Mouse (Mus musculus) lung, embryonic 14.5 days (tissue): Measurements from ENCODE around the gene Sh2b2. TPM values are rescaled to one million over a fixed set of nuclear protein-coding genes. Genes with fewer than 3 reads are reported as not detected.

Source experiments
- ATAC-seq: fragments of 200-750 bp; cut with Nextera tagmentation; 2 replicates; pipeline ENCODE4 v1.8.0; 2017; ENCODE audit warnings: mild to moderate bottlenecking, moderate TSS enrichment, moderate library complexity; ENCODE audit not compliant: insufficient read depth
- DNase-seq: peaks from one replicate; pipeline ENCODE4 v3.0.0-alpha.2; 2015
- H3K27ac ChIP-seq: fragments of 300-500 bp; sonication (generic); 2 replicates; pipeline ENCODE4 v1.5.1; 2014; ENCODE audit warnings: low read depth, mild to moderate bottlenecking, moderate library complexity
- H3K27me3 ChIP-seq: fragments of 300-500 bp; sonication (generic); 2 replicates; pipeline ENCODE4 v1.6.1; 2014; ENCODE audit warnings: low read length, control low read depth; ENCODE audit not compliant: insufficient read depth
- H3K36me3 ChIP-seq: fragments of 300-500 bp; sonication (generic); 2 replicates; pipeline ENCODE4 v1.6.1; 2014; ENCODE audit warnings: control low read depth; ENCODE audit not compliant: insufficient read depth
- H3K4me1 ChIP-seq: fragments of 300-500 bp; sonication (generic); 2 replicates; pipeline ENCODE4 v1.6.1; 2014; ENCODE audit warnings: antibody characterized with exemption, control low read depth; ENCODE audit not compliant: insufficient read depth
- H3K4me2 ChIP-seq: fragments of 300-500 bp; sonication (generic); 2 replicates; pipeline ENCODE4 v1.6.1; 2014; ENCODE audit warnings: mild to moderate bottlenecking
- H3K4me3 ChIP-seq: fragments of 300-500 bp; sonication (generic); 2 replicates; pipeline ENCODE4 v1.5.1; 2014; ENCODE audit warnings: low read depth, low read length
- H3K9ac ChIP-seq: fragments of 300-500 bp; sonication (generic); 2 replicates; pipeline ENCODE4 v1.6.1; 2014
- H3K9me3 ChIP-seq: fragments of 300-500 bp; sonication (generic); 2 replicates; pipeline ENCODE4 v1.6.1; 2016; ENCODE audit warnings: low read depth, low read length, control low read depth
- CTCF ChIP-seq: IDR thresholded peaks from 2 replicates; pipeline ENCODE4 v1.5.1; 2016; ENCODE audit warnings: antibody characterized with exemption, low read depth
- WGBS: fragments of 180-500 bp; shearing (Covaris S2); extraction: QIAGEN DNeasy Blood & Tissue Kit; methylation state at CpG from one replicate; pipeline ENCODE4 v1.1.7; 2014; 5-methylcytosine and 5-hydroxymethylcytosine counted together
- polyA plus RNA-seq: library from polyadenylated mRNA; unstranded; fragments of >200 nt; fragmentation: Nextera tagmentation; extraction: Ambion mirVana; gene quantifications from 2 replicates; pipeline ENCODE4 v1.2.1, GENCODE M21; 2014

The Sh2b2 gene
- polyA plus RNA-seq, 1 experiment from 2014 or later, result 5.9 TPM

- WGBS, result 86% methylated on average over 6 of the region's 6 CpGs
- TF ChIP-seq CTCF, result no peak
- H3K27ac ChIP-seq, result no peak overlapping the region
- ATAC-seq, result no peak
- H3K9ac ChIP-seq, result no peak overlapping the region
- no peak overlapping the region for H3K4me3 ChIP-seq
- H3K27me3 ChIP-seq, result no peaks in the 10 kb centered on the region
- peaks cover 79% of the 10 kb centered on the region for H3K36me3 ChIP-seq
- no peaks in the 10 kb centered on the region for H3K9me3 ChIP-seq
- no peaks in the 10 kb centered on the region for H3K4me1 ChIP-seq
- DNase-seq, result no peak
- no peak overlapping the region for H3K4me2 ChIP-seq
These were observed 64.3 kb downstream of the Sh2b2 start for GRCm38 (mm10) chr5:136182049-136182448.

- Histone ChIP-seq H3K27me3 (no peaks in the 10 kb centered on the region), H3K4me3 (no peak overlapping the region), H3K4me2 (no peak overlapping the region), H3K9ac (no peak overlapping the region), H3K9me3 (no peaks in the 10 kb centered on the region), H3K27ac (no peak overlapping the region), H3K36me3 (peaks cover 72% of the 10 kb centered on the region), H3K4me1 (no peaks in the 10 kb centered on the region)
- DNase-seq (no peak), ATAC-seq (no peak)
- no peak for TF ChIP-seq CTCF
- 88% methylated on average over 6 of the region's 6 CpGs for WGBS
These were observed 65.2 kb downstream of the Sh2b2 start for GRCm38 (mm10) chr5:136181197-136181596.

- no peak overlapping the region for H3K27ac ChIP-seq
- 75% methylated on average over 5 of the region's 5 CpGs for whole genome bisulfite sequencing
- H3K4me2 ChIP-seq, result no peak overlapping the region
- no peak for ATAC-seq
- no peak overlapping the region for H3K4me3 ChIP-seq
- H3K36me3 ChIP-seq, result peaks cover 62% of the 10 kb centered on the region
- DNase-seq, result no peak
- TF ChIP-seq CTCF, result no peak
- no peaks in the 10 kb centered on the region for H3K9me3 ChIP-seq
- no peaks in the 10 kb centered on the region for H3K4me1 ChIP-seq
- H3K27me3 ChIP-seq, result no peaks in the 10 kb centered on the region
- no peak overlapping the region; the same call in 1 of the 2 replicates for H3K9ac ChIP-seq
These were observed 66.8 kb downstream of the Sh2b2 start for GRCm38 (mm10) chr5:136179594-136179993.

- no peak overlapping the region; the same call in 1 of the 2 replicates for H3K9ac ChIP-seq
- H3K9me3 ChIP-seq, result no peaks in the 10 kb centered on the region
- ATAC-seq (0 out of 2 replicates have a peak, but pooled peaks have one; percentile 6), DNase-seq (peak; percentile 78)
- 0 out of 2 replicates have a peak, but pooled peaks cover 7% of the 10 kb centered on the region for H3K4me1 ChIP-seq
- no peak overlapping the region for H3K4me3 ChIP-seq
- H3K27ac ChIP-seq, result peak overlapping the region; percentile 83
- peaks cover 13% of the 10 kb centered on the region; the same call in 1 of the 2 replicates for H3K36me3 ChIP-seq
- 29% methylated on average over 9 of the region's 9 CpGs for WGBS
- H3K4me2 ChIP-seq, result peak overlapping the region; percentile 18; the same call in 1 of the 2 replicates
- TF ChIP-seq CTCF, result no peak
- no peaks in the 10 kb centered on the region for H3K27me3 ChIP-seq
These were observed 72.5 kb downstream of the Sh2b2 start for GRCm38 (mm10) chr5:136173606-136174463.

- H3K4me3 ChIP-seq, result no peak overlapping the region
- no peaks in the 10 kb centered on the region; the same call in 1 of the 2 replicates for H3K9me3 ChIP-seq
- no peak for ATAC-seq
- WGBS, result 75% methylated on average over 9 of the region's 9 CpGs
- H3K27ac ChIP-seq, result no peak overlapping the region
- no peak for DNase-seq
- no peak for TF ChIP-seq CTCF
- H3K9ac ChIP-seq, result no peak overlapping the region
- no peak overlapping the region for H3K4me2 ChIP-seq
- H3K36me3 ChIP-seq, result peaks cover 4% of the 10 kb centered on the region; the same call in 1 of the 2 replicates
- H3K4me1 ChIP-seq, result 0 out of 2 replicates have a peak, but pooled peaks cover 7% of the 10 kb centered on the region
- no peaks in the 10 kb centered on the region for H3K27me3 ChIP-seq
These were observed 73.4 kb downstream of the Sh2b2 start for GRCm38 (mm10) chr5:136172939-136173338.

- ATAC-seq, result 0 out of 2 replicates have a peak, but pooled peaks have one; percentile 2
- Histone ChIP-seq H3K4me2 (peak overlapping the region; percentile 91), H3K27ac (no peak overlapping the region), H3K4me3 (peak overlapping the region; percentile 57), H3K27me3 (no peaks in the 10 kb centered on the region), H3K36me3 (no peaks in the 10 kb centered on the region), H3K9me3 (no peaks in the 10 kb centered on the region; the same call in 1 of the 2 replicates), H3K4me1 (0 out of 2 replicates have a peak, but pooled peaks cover 7% of the 10 kb centered on the region), H3K9ac (no peak overlapping the region)
- TF ChIP-seq CTCF, result no peak
- WGBS, result 28% methylated on average over 17 of the region's 17 CpGs
- DNase-seq, result peak; percentile 24
These were observed 74.7 kb downstream of the Sh2b2 start for GRCm38 (mm10) chr5:136171363-136172341.
